Mouse (Mus musculus): ENCODE measurements around the gene Insr. TPM values are rescaled to one million over a fixed set of nuclear protein-coding genes. Genes with fewer than 3 reads are reported as not detected.

Gene Insr
- polyA plus RNA-seq, 1 experiment from 2014 or later, result 27.2 TPM

GRCm38 (mm10) chr8:3243229-3243628 lies 36.2 kb downstream of the Insr start:
- H3K9ac ChIP-seq (ENCODE audit: low read depth, low read length), result no peak overlapping the region
- no peak overlapping the region for H3K27ac ChIP-seq
- 78% methylated on average over 4 of the region's 4 CpGs for WGBS
- H3K27me3 ChIP-seq (ENCODE audit: insufficient read depth, low read length), result no peaks in the 10 kb centered on the region
- DNase-seq (ENCODE audit: low spot score), result no peak
- ATAC-seq (replicated peaks; ENCODE audit: low FRiP score, low read depth), result no peak
- H3K4me2 ChIP-seq (ENCODE audit: low read length), result no peak overlapping the region
- no peak for TF ChIP-seq CTCF (IDR thresholded peaks at IDR 0.05; ENCODE audit: low read depth)
- H3K36me3 ChIP-seq (ENCODE audit: insufficient read depth, low read length), result no peaks in the 10 kb centered on the region; the same call in 1 of the 2 replicates
- no peaks in the 10 kb centered on the region for H3K4me1 ChIP-seq (replicated peaks; ENCODE audit: insufficient read depth, low read length)
- H3K4me3 ChIP-seq (replicated peaks; ENCODE audit: low read depth, low read length), result no peak overlapping the region
- H3K9me3 ChIP-seq (replicated peaks; ENCODE audit: low read length), result no peaks in the 10 kb centered on the region

GRCm38 (mm10) chr8:3240725-3241124 lies 38.7 kb downstream of the Insr start:
- H3K27me3 ChIP-seq (ENCODE audit: insufficient read depth, low read length), result no peaks in the 10 kb centered on the region
- no peaks in the 10 kb centered on the region; the same call in 1 of the 2 replicates for H3K36me3 ChIP-seq (ENCODE audit: insufficient read depth, low read length)
- no peak overlapping the region for H3K9ac ChIP-seq (ENCODE audit: low read depth, low read length)
- TF ChIP-seq CTCF (IDR thresholded peaks at IDR 0.05; ENCODE audit: low read depth), result no peak
- no peaks in the 10 kb centered on the region for H3K4me1 ChIP-seq (replicated peaks; ENCODE audit: insufficient read depth, low read length)
- no peak overlapping the region for H3K27ac ChIP-seq
- H3K4me2 ChIP-seq (ENCODE audit: low read length), result no peak overlapping the region
- 98% methylated on average over 3 of the region's 3 CpGs for WGBS
- no peaks in the 10 kb centered on the region for H3K9me3 ChIP-seq (replicated peaks; ENCODE audit: low read length)
- H3K4me3 ChIP-seq (replicated peaks; ENCODE audit: low read depth, low read length), result no peak overlapping the region
- no peak for DNase-seq (ENCODE audit: low spot score)
- ATAC-seq (replicated peaks; ENCODE audit: low FRiP score, low read depth), result no peak

GRCm38 (mm10) chr8:3239641-3240040 lies 39.8 kb downstream of the Insr start:
- H3K4me2 ChIP-seq (ENCODE audit: low read length), result no peak overlapping the region
- 69% methylated on average over 3 of the region's 3 CpGs for WGBS
- no peak overlapping the region for H3K9ac ChIP-seq (ENCODE audit: low read depth, low read length)
- no peaks in the 10 kb centered on the region for H3K9me3 ChIP-seq (replicated peaks; ENCODE audit: low read length)
- no peaks in the 10 kb centered on the region for H3K4me1 ChIP-seq (replicated peaks; ENCODE audit: insufficient read depth, low read length)
- no peaks in the 10 kb centered on the region for H3K27me3 ChIP-seq (ENCODE audit: insufficient read depth, low read length)
- no peak overlapping the region for H3K27ac ChIP-seq
- ATAC-seq (replicated peaks; ENCODE audit: low FRiP score, low read depth), result no peak
- H3K4me3 ChIP-seq (replicated peaks; ENCODE audit: low read depth, low read length), result no peak overlapping the region
- TF ChIP-seq CTCF (IDR thresholded peaks at IDR 0.05; ENCODE audit: low read depth), result no peak
- no peaks in the 10 kb centered on the region for H3K36me3 ChIP-seq (ENCODE audit: insufficient read depth, low read length)
- peak; percentile 23 for DNase-seq (ENCODE audit: low spot score)

- no peak overlapping the region for H3K27ac ChIP-seq
- no peaks in the 10 kb centered on the region for H3K4me1 ChIP-seq (replicated peaks; ENCODE audit: insufficient read depth, low read length)
- H3K27me3 ChIP-seq (ENCODE audit: insufficient read depth, low read length), result no peaks in the 10 kb centered on the region
- TF ChIP-seq CTCF (IDR thresholded peaks at IDR 0.05; ENCODE audit: low read depth), result no peak
- no peak overlapping the region for H3K9ac ChIP-seq (ENCODE audit: low read depth, low read length)
- H3K9me3 ChIP-seq (replicated peaks; ENCODE audit: low read length), result no peaks in the 10 kb centered on the region
- 82% methylated on average over 3 of the region's 3 CpGs for WGBS
- no peak overlapping the region for H3K4me2 ChIP-seq (ENCODE audit: low read length)
- H3K4me3 ChIP-seq (replicated peaks; ENCODE audit: low read depth, low read length), result no peak overlapping the region
- DNase-seq (ENCODE audit: low spot score) (no peak), ATAC-seq (replicated peaks; ENCODE audit: low FRiP score, low read depth) (no peak)
- no peaks in the 10 kb centered on the region for H3K36me3 ChIP-seq (ENCODE audit: insufficient read depth, low read length)
These were observed 40.6 kb downstream of the Insr start for GRCm38 (mm10) chr8:3238792-3239191.

- Histone ChIP-seq H3K4me1 (replicated peaks; ENCODE audit: insufficient read depth, low read length) (no peaks in the 10 kb centered on the region), H3K4me3 (replicated peaks; ENCODE audit: low read depth, low read length) (no peak overlapping the region), H3K9me3 (replicated peaks; ENCODE audit: low read length) (no peaks in the 10 kb centered on the region), H3K9ac (ENCODE audit: low read depth, low read length) (no peak overlapping the region), H3K27ac (no peak overlapping the region), H3K4me2 (ENCODE audit: low read length) (no peak overlapping the region), H3K36me3 (ENCODE audit: insufficient read depth, low read length) (no peaks in the 10 kb centered on the region), H3K27me3 (ENCODE audit: insufficient read depth, low read length) (no peaks in the 10 kb centered on the region)
- ATAC-seq (replicated peaks; ENCODE audit: low FRiP score, low read depth), result no peak
- TF ChIP-seq CTCF (IDR thresholded peaks at IDR 0.05; ENCODE audit: low read depth), result no peak
- 67% methylated on average over 5 of the region's 5 CpGs for WGBS
- DNase-seq (ENCODE audit: low spot score), result no peak
These were observed 42.1 kb downstream of the Insr start for GRCm38 (mm10) chr8:3237319-3237718.

- Histone ChIP-seq H3K27ac (no peak overlapping the region), H3K4me3 (replicated peaks; ENCODE audit: low read depth, low read length) (no peak overlapping the region), H3K27me3 (ENCODE audit: insufficient read depth, low read length) (no peaks in the 10 kb centered on the region), H3K36me3 (ENCODE audit: insufficient read depth, low read length) (no peaks in the 10 kb centered on the region), H3K9me3 (replicated peaks; ENCODE audit: low read length) (no peaks in the 10 kb centered on the region), H3K4me2 (ENCODE audit: low read length) (no peak overlapping the region), H3K4me1 (replicated peaks; ENCODE audit: insufficient read depth, low read length) (no peaks in the 10 kb centered on the region), H3K9ac (ENCODE audit: low read depth, low read length) (no peak overlapping the region)
- WGBS, result 46% methylated on average over 3 of the region's 3 CpGs
- TF ChIP-seq CTCF (IDR thresholded peaks at IDR 0.05; ENCODE audit: low read depth), result no peak
- DNase-seq (ENCODE audit: low spot score) (no peak), ATAC-seq (replicated peaks; ENCODE audit: low FRiP score, low read depth) (no peak)
These were observed 43.1 kb downstream of the Insr start for GRCm38 (mm10) chr8:3236277-3236676.

- 0 out of 2 replicates have a peak, but pooled peaks cover 2% of the 10 kb centered on the region for H3K4me1 ChIP-seq (replicated peaks; ENCODE audit: insufficient read depth, low read length)
- H3K9ac ChIP-seq (ENCODE audit: low read depth, low read length), result no peak overlapping the region
- no peak for TF ChIP-seq CTCF (IDR thresholded peaks at IDR 0.05; ENCODE audit: low read depth)
- H3K36me3 ChIP-seq (ENCODE audit: insufficient read depth, low read length), result no peaks in the 10 kb centered on the region
- no peaks in the 10 kb centered on the region for H3K9me3 ChIP-seq (replicated peaks; ENCODE audit: low read length)
- 79% methylated on average over 3 of the region's 3 CpGs for WGBS
- no peak overlapping the region for H3K27ac ChIP-seq
- H3K4me2 ChIP-seq (ENCODE audit: low read length), result no peak overlapping the region
- H3K4me3 ChIP-seq (replicated peaks; ENCODE audit: low read depth, low read length), result no peak overlapping the region
- no peak for ATAC-seq (replicated peaks; ENCODE audit: low FRiP score, low read depth)
- no peak for DNase-seq (ENCODE audit: low spot score)
- no peaks in the 10 kb centered on the region for H3K27me3 ChIP-seq (ENCODE audit: insufficient read depth, low read length)
These were observed 44.8 kb downstream of the Insr start for GRCm38 (mm10) chr8:3234569-3234968.
